Mouse (Mus musculus): Measurements from ENCODE around the gene Mbtps1. TPM values are rescaled to one million over a fixed set of nuclear protein-coding genes. Genes with fewer than 3 reads are reported as not detected.

Mbtps1 gene
- polyA plus RNA-seq, 1 experiment = 37.9 TPM

DNA sequence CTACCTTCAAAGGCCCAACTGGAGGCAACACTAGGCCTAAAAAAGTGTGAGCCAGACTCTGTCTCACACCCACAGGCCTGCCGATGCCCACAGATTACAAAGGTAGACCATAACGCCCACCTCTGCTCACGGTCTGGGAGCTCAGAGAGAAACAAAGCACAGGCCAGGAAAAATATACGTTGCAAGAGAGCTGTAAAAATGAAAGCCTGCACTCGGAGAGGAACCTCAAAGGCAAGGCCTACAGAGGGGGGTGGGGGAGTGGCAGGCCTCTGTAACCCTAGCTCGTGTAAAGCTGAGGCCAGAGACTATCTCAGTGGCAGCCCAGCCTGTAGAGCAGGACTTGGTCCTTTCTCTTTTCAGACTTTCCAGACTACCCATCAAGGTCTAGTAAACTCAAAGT, 13.4 kb downstream of the Mbtps1 start:
- no peak overlapping the region for H3K27ac ChIP-seq (ENCODE audit: insufficient read depth, low read depth, low read length)
- no peak overlapping the region for H3K4me3 ChIP-seq (ENCODE audit: insufficient read depth, low read length)
- TF ChIP-seq CTCF (IDR thresholded peaks at IDR 0.05; ENCODE audit: low read depth, low read length) (no peak), POLR2A (IDR thresholded peaks at IDR 0.05; ENCODE audit: borderline replicate concordance, low read depth, low read length) (no peak)
- H3K4me1 ChIP-seq (ENCODE audit: control insufficient read depth, insufficient read depth, low read length) = no peaks in the 10 kb centered on the region

DNA sequence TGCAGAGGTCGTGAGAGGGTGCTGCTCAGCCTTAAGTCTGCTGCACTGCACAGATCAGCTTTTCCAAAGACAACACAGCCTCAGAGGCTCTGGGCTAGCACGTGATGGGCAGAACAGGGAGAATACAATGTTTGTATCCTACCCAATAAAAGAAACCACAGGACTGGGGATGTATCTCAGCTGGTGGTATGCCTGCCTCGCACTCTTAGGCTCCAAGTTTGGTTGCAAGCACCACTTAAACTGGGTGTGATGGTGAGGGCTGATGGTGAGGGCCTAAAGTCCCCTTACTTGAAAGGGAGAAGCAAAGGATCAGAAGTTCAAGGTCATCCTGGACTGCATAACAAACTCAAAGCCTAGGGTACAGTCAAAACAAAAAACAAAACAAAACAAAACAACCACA, 13.9 kb downstream of the Mbtps1 start:
- Histone ChIP-seq H3K4me1 (ENCODE audit: control insufficient read depth, insufficient read depth, low read length) (no peaks in the 10 kb centered on the region), H3K4me3 (ENCODE audit: insufficient read depth, low read length) (no peak overlapping the region), H3K27ac (ENCODE audit: insufficient read depth, low read depth, low read length) (no peak overlapping the region)
- TF ChIP-seq POLR2A (IDR thresholded peaks at IDR 0.05; ENCODE audit: borderline replicate concordance, low read depth, low read length) (no peak), CTCF (IDR thresholded peaks at IDR 0.05; ENCODE audit: low read depth, low read length) (no peak)

DNA sequence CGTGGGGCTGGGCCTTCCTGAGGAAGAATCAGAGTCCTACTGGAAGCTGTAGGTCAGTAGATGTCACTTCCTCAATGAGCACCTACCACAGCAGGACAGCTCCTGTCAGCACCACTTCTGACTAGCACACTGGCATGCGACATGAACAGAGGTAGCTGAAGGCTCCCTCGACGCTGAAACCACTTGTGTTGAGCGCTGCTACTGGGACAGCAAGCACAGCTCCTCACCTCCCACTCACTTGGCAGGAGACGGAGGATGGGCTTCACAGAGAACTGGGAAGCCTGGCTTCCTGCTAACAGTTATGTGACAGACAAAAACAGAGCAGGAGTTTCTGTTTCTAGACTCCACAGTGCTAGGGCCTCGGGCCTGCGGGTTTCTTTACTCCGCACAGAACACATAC, 26.6 kb downstream of the Mbtps1 start:
- no peak overlapping the region for H3K4me3 ChIP-seq (ENCODE audit: insufficient read depth, low read length)
- H3K4me1 ChIP-seq (ENCODE audit: control insufficient read depth, insufficient read depth, low read length) = no peaks in the 10 kb centered on the region
- TF ChIP-seq CTCF (IDR thresholded peaks at IDR 0.05; ENCODE audit: low read depth, low read length) = no peak
- H3K27ac ChIP-seq (ENCODE audit: insufficient read depth, low read depth, low read length) = no peak overlapping the region

DNA sequence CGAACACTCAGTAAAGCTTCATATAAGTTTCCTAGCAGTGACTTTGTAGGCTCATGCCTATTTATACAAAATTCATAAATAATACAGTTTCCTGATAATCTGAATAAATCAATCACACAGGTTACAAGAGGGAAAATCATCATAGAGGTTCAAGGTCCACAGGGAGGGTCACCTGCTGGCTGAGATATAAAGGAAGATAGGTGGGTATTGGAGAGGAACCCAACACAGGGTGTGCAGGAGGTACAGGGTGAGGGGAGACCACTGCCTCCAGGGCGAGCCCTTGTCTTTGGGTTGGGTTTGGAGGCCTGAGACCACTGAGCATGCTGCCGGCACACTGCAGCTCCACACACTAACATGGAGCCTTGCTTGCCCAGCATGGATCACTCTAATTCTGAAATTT, 27.1 kb downstream of the Mbtps1 start:
- Histone ChIP-seq H3K4me3 (ENCODE audit: insufficient read depth, low read length) (no peak overlapping the region), H3K4me1 (ENCODE audit: control insufficient read depth, insufficient read depth, low read length) (no peaks in the 10 kb centered on the region), H3K27ac (ENCODE audit: insufficient read depth, low read depth, low read length) (no peak overlapping the region)
- TF ChIP-seq CTCF (IDR thresholded peaks at IDR 0.05; ENCODE audit: low read depth, low read length) = no peak

DNA sequence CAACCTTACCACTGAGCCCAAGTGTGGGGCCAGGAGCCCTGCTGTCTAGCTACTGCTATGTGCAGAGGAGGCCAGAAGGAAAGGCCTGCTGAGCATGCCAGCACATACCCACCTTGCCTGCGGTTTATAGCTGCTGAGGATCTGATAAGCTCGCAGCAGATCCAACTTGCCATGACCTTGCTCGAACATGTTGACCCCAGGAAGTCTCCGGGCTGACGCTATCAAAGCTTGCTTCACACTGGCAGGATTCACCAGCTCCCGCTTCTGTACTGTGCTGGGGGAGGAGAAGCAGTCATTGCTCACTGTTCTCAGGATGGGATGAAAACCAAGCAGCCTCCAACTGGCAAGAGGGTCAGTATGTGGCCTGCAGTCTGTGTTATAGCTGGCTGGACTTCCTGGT, 27.6 kb downstream of the Mbtps1 start:
- no peak overlapping the region for H3K4me3 ChIP-seq (ENCODE audit: insufficient read depth, low read length)
- TF ChIP-seq CTCF (IDR thresholded peaks at IDR 0.05; ENCODE audit: low read depth, low read length) = no peak
- no peak for TF ChIP-seq POLR2A (IDR thresholded peaks at IDR 0.05; ENCODE audit: borderline replicate concordance, low read depth, low read length)
- no peak overlapping the region for H3K27ac ChIP-seq (ENCODE audit: insufficient read depth, low read depth, low read length)
- no peaks in the 10 kb centered on the region for H3K4me1 ChIP-seq (ENCODE audit: control insufficient read depth, insufficient read depth, low read length)

DNA sequence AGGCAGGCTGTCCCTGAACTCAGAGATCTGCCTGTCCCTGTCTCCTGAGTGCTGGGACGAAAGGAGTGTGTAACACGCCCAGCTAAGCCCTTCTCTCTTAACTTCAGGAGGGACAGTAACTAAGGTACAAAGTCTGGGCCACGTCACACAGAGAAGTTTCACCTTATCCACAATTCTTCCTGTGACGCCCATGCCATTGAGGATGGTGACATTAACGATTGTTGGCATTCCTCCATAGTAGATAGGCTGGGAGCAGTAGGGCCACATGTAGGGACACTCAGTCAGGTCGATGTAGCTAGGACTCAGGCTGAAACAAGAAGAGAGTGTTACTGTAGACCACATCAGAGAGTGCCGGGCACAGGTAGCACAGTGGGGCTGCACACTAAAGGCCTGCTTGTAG, 29.8 kb downstream of the Mbtps1 start:
- Histone ChIP-seq H3K27ac (ENCODE audit: insufficient read depth, low read depth, low read length) (no peak overlapping the region), H3K4me1 (ENCODE audit: control insufficient read depth, insufficient read depth, low read length) (no peaks in the 10 kb centered on the region), H3K4me3 (ENCODE audit: insufficient read depth, low read length) (no peak overlapping the region)
- TF ChIP-seq POLR2A (IDR thresholded peaks at IDR 0.05; ENCODE audit: borderline replicate concordance, low read depth, low read length) (no peak), CTCF (IDR thresholded peaks at IDR 0.05; ENCODE audit: low read depth, low read length) (no peak)

DNA sequence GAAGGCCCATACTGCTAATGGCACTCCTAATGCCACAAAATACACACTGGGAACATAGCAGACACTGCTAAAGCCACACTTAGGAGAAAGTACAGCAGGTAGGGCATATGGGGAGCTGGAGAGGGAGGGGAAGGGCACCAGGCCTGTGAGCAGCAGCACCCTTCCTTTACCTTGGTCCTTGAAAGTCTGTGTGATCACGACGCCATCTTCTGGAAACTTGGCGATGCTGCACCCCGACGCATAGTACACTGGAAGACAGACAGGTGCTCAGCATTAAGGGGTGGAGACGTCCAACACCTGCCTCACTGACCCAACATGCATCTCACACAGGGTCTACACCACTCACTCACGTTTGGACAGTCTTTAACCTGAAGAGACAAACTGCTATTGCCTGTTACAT, 38.4 kb downstream of the Mbtps1 start:
- Histone ChIP-seq H3K27ac (ENCODE audit: insufficient read depth, low read depth, low read length) (no peak overlapping the region), H3K4me1 (ENCODE audit: control insufficient read depth, insufficient read depth, low read length) (no peaks in the 10 kb centered on the region), H3K4me3 (ENCODE audit: insufficient read depth, low read length) (no peak overlapping the region)
- TF ChIP-seq CTCF (IDR thresholded peaks at IDR 0.05; ENCODE audit: low read depth, low read length) (no peak), POLR2A (IDR thresholded peaks at IDR 0.05; ENCODE audit: borderline replicate concordance, low read depth, low read length) (no peak)

DNA sequence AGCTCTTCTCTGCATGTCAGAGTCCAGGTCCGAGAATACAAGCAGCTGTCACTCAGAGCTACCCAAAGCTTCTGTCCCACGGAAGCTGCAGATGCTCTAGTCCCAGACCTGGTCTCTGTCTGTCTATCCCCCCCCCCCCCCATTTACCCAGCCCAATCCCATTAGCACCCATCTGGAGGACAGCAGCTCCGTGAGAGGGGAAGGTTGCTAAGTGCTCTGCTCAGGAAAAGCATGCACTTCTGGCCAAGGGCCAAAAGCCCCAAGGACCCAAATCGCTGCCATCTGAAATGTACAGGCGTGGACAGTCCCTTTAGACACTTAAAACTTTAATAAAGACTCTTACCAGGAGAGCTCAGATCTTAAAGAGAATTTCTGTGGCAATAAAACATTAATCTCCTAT, 41.9 kb downstream of the Mbtps1 start:
- TF ChIP-seq POLR2A (IDR thresholded peaks at IDR 0.05; ENCODE audit: borderline replicate concordance, low read depth, low read length) (no peak), CTCF (IDR thresholded peaks at IDR 0.05; ENCODE audit: low read depth, low read length) (no peak)
- H3K27ac ChIP-seq (ENCODE audit: insufficient read depth, low read depth, low read length) = no peak overlapping the region
- no peak overlapping the region for H3K4me3 ChIP-seq (ENCODE audit: insufficient read depth, low read length)
- no peaks in the 10 kb centered on the region for H3K4me1 ChIP-seq (ENCODE audit: control insufficient read depth, insufficient read depth, low read length)

DNA sequence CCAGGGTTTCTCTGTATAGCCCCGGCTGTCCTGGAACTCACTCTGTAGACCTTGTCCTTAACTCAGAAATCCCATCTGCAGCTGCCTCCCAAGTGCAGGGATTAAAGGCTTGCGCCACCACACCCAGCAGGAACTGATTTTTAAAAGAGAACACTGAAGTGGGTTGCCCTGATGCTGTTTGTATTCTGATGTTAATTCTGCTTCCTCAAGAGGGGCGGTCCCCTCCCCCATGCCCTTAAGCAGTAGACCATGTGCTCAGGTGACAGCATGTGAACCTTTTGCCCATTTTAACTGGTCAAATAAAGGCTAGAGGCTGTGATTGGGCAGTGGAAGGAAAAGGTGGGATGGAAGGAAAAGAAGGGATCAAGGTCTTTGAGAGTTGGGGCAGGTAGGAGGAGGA, 42.8 kb downstream of the Mbtps1 start:
- TF ChIP-seq POLR2A (IDR thresholded peaks at IDR 0.05; ENCODE audit: borderline replicate concordance, low read depth, low read length) (no peak), CTCF (IDR thresholded peaks at IDR 0.05; ENCODE audit: low read depth, low read length) (no peak)
- no peak overlapping the region for H3K27ac ChIP-seq (ENCODE audit: insufficient read depth, low read depth, low read length)

DNA sequence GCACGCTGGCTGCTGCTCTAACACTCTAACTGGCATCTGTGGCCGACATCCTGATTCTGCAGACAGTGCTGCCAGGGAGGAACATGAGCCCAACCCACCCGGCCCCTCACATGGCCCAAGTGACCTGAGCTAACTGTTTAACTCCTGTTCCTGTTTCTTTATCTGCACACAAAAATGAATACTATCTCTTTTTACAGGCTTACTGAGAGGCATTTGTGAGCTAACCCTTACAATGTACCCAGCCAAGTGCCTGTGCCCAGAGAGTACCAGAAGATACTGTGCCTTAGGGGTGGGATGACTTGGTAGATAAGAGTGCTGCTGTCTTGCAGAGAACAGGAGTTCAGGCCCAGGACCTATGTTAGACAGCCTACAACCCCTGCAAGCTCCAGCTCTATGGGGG, 43.6 kb downstream of the Mbtps1 start:
- Histone ChIP-seq H3K4me1 (ENCODE audit: control insufficient read depth, insufficient read depth, low read length) (no peaks in the 10 kb centered on the region), H3K27ac (ENCODE audit: insufficient read depth, low read depth, low read length) (no peak overlapping the region), H3K4me3 (ENCODE audit: insufficient read depth, low read length) (no peak overlapping the region)
- no peak for TF ChIP-seq POLR2A (IDR thresholded peaks at IDR 0.05; ENCODE audit: borderline replicate concordance, low read depth, low read length)
- no peak for TF ChIP-seq CTCF (IDR thresholded peaks at IDR 0.05; ENCODE audit: low read depth, low read length)

More for the DNA sequence above, 42.8 kb downstream of the Mbtps1 start:
- Histone ChIP-seq H3K4me1 (ENCODE audit: control insufficient read depth, insufficient read depth, low read length) (no peaks in the 10 kb centered on the region), H3K4me3 (ENCODE audit: insufficient read depth, low read length) (no peak overlapping the region)

DNA sequence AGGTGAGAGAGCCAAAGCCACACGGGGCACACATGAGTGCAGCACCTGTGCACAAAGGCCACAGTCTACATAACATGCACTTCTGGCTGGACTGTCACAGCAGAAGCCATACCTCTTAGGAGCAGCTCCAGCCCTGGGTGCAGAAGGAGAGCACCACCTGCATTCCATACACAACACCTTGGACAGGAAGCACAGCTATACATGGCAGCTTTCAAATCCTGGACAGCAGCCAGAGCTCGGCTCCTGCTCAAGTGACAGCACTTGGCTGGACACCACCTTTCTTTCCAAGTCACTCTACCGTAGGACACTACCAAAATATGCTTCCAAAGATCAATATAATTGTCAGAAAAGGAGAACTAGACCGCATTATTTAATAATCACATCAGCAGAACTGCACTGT, 45.1 kb downstream of the Mbtps1 start:
- Histone ChIP-seq H3K27ac (ENCODE audit: insufficient read depth, low read depth, low read length) (no peak overlapping the region), H3K4me1 (ENCODE audit: control insufficient read depth, insufficient read depth, low read length) (no peaks in the 10 kb centered on the region), H3K4me3 (ENCODE audit: insufficient read depth, low read length) (no peak overlapping the region)
- no peak for TF ChIP-seq POLR2A (IDR thresholded peaks at IDR 0.05; ENCODE audit: borderline replicate concordance, low read depth, low read length)
- no peak for TF ChIP-seq CTCF (IDR thresholded peaks at IDR 0.05; ENCODE audit: low read depth, low read length)
